Mouse (Mus musculus): ENCODE data around the gene Kcnq4. TPM values are rescaled to one million over a fixed set of nuclear protein-coding genes. Genes with fewer than 3 reads are reported as not detected.

Gene Kcnq4
- polyA plus RNA-seq, 1 experiment from 2014 or later: 4.5 TPM

DNA sequence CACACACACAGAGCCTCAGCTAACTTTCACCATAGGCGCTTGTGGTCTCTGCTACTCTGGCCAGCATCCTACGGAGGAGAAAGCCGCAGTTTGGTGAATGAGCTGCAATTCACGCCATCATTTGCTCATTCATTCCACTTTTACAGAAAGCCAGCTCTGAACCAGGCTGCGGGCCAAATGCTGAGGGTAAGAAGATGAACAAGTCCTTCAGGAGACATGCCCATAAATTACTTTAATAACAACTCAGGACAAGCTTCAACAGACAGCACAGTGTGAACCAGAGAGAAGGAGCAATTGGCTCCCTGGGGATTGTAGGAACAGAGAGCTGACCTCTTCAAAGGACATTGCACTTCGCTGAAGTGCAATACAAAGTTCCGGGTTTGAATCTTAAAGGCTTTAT, 82.6 kb downstream of the Kcnq4 start:
- H3K4me1 ChIP-seq: peaks cover 17% of the 10 kb centered on the region
- ATAC-seq (replicated peaks): no peak
- peak overlapping the region; percentile 99; the same call in 1 of the 2 replicates for H3K4me2 ChIP-seq
- H3K4me3 ChIP-seq: no peak overlapping the region
- WGBS: 65% methylated on average over 7 of the region's 7 CpGs
- H3K36me3 ChIP-seq (replicated peaks): no peaks in the 10 kb centered on the region
- H3K9me3 ChIP-seq: no peaks in the 10 kb centered on the region
- no peak overlapping the region for H3K9ac ChIP-seq
- no peak overlapping the region for H3K27ac ChIP-seq
- H3K27me3 ChIP-seq (replicated peaks): peaks cover 27% of the 10 kb centered on the region

DNA sequence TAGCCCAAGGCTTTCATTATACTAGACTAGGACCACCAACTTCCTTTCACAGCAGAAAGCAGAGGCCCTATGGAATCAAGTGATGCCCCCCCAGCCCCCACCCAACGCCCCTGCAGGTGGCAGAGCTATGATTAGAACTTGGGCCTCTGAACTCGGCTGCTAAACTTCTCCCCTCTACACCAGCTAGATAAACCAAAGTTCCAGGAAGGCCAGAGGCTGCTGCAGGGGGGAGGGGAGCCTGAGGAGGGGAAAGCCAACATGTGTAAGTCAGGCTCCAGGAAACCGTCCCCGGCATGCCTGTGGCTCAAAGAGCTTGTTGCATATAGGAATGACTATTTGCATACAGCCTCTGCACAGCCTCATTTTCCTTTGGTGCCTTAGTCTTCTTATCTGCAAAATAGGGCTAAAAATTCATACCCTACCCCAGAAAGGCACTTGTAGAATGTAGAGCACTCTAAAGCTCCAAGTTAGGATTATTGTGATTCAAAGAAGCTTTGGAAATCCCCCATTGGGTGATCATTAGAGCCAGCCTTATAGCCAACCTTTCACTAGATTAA, 83.2 kb downstream of the Kcnq4 start:
- H3K27me3 ChIP-seq (replicated peaks): peaks cover 27% of the 10 kb centered on the region

DNA sequence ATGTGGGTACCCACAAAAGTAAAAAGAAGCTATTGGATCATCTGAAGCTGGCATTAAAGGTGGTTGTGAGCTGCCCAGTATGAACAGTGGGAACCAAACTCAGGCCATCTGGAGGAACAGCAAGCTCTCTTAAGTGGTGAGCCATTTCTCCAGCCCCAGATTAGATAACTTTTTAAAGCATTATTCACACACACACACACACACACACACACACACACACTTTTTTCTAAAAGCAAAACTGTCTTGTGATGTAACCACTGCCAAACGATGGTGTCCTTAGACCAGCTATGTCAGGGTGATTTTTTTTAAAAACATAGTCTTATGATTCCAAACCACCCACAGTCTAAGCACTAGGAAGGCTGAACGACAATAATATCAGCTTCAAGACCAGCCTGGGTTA, 83.8 kb downstream of the Kcnq4 start:
- 84% methylated on average over 2 of the region's 2 CpGs for WGBS
- no peak overlapping the region for H3K9ac ChIP-seq
- ATAC-seq (replicated peaks): no peak
- no peaks in the 10 kb centered on the region for H3K9me3 ChIP-seq
- H3K4me3 ChIP-seq: no peak overlapping the region
- no peaks in the 10 kb centered on the region for H3K36me3 ChIP-seq (replicated peaks)
- no peak overlapping the region for H3K27ac ChIP-seq
- peaks cover 27% of the 10 kb centered on the region for H3K27me3 ChIP-seq (replicated peaks)
- H3K4me1 ChIP-seq: peaks cover 17% of the 10 kb centered on the region
- no peak overlapping the region for H3K4me2 ChIP-seq

More for the DNA sequence above, 83.2 kb downstream of the Kcnq4 start:
- Histone ChIP-seq H3K36me3 (replicated peaks) (no peaks in the 10 kb centered on the region), H3K27ac (no peak overlapping the region), H3K9ac (no peak overlapping the region), H3K4me3 (no peak overlapping the region), H3K4me2 (no peak overlapping the region), H3K4me1 (peaks cover 17% of the 10 kb centered on the region), H3K9me3 (no peaks in the 10 kb centered on the region)
- no peak for ATAC-seq (replicated peaks)
- 42% methylated on average over 4 of the region's 4 CpGs for WGBS

DNA sequence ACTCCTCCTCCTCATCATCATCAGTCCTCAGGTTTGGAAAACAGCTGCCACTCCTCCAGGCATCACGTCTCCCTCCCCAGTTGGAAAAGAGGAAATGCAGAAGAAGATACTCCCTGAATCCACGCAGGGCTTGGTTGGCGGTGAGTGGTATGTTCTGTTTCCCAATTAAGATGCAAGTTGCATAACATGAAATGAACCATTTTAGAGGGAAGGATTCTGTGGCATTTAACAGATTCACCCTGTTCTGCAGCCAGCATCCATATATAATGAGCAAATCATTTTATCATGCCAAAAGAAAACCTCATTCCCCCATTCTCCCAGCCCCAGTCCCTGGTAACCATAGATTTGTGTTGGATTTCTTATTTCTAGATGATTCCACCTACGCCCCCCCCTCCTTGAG, 87.9 kb downstream of the Kcnq4 start:
- Histone ChIP-seq H3K36me3 (replicated peaks) (no peaks in the 10 kb centered on the region), H3K4me1 (no peaks in the 10 kb centered on the region), H3K27ac (no peak overlapping the region), H3K27me3 (replicated peaks) (0 out of 2 replicates have a peak, but pooled peaks cover 3% of the 10 kb centered on the region), H3K9me3 (no peaks in the 10 kb centered on the region), H3K4me2 (no peak overlapping the region), H3K9ac (no peak overlapping the region), H3K4me3 (no peak overlapping the region)
- WGBS: 75% methylated on average over 4 of the region's 4 CpGs
- no peak for ATAC-seq (replicated peaks)

DNA sequence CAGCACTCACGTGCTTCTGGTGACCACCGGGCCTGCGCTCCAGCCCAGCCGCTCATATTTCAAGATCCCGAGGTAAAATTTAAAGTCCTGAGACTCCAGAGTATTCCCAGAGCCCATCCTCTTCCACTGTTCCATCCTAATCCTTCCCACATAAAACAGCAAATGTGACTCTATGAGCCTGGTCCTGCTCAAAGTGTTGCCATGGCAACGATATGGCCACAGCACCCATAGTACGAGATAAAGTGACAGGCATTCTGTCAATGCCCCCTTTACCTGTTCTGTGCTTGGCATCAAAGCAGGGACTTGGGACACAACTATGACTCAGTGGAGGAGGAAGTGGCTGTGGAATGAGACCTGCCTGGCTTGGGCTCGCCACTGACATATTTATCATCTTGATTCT, 92.5 kb downstream of the Kcnq4 start:
- Histone ChIP-seq H3K27ac (no peak overlapping the region), H3K4me1 (no peaks in the 10 kb centered on the region), H3K27me3 (replicated peaks) (no peaks in the 10 kb centered on the region), H3K9me3 (no peaks in the 10 kb centered on the region), H3K4me3 (no peak overlapping the region), H3K36me3 (replicated peaks) (no peaks in the 10 kb centered on the region), H3K4me2 (no peak overlapping the region), H3K9ac (no peak overlapping the region)
- WGBS: 77% methylated on average over 8 of the region's 8 CpGs
- ATAC-seq (replicated peaks): peak; percentile 58

DNA sequence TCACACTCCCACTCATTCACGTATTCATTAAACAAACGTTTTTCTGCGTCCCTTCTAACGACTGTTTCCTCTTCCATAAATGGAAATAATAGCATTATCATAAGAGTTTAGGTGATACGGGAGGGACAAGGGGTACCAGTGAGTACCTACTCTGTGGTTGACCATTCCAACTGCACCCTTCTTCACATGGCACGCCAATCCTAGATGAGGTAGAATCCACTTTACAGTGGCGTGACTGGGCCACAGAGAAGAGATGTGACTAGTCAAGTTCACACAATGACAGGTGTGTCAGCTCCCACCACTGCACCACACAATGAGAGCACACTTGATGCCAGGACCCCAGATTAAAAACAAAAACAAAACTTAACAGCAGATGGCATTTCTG, 98.2 kb downstream of the Kcnq4 start:
- Histone ChIP-seq H3K4me1 (peaks cover 5% of the 10 kb centered on the region), H3K4me2 (peak overlapping the region; percentile 92), H3K9ac (peak overlapping the region; percentile 66), H3K27me3 (replicated peaks) (peaks cover 11% of the 10 kb centered on the region; the same call in 1 of the 2 replicates), H3K27ac (no peak overlapping the region), H3K9me3 (no peaks in the 10 kb centered on the region), H3K36me3 (replicated peaks) (no peaks in the 10 kb centered on the region), H3K4me3 (peak overlapping the region; percentile 58)
- 22% methylated on average over 7 of the region's 7 CpGs for WGBS
- ATAC-seq (replicated peaks): peak; percentile 38; the same call in 1 of the 2 replicates

DNA sequence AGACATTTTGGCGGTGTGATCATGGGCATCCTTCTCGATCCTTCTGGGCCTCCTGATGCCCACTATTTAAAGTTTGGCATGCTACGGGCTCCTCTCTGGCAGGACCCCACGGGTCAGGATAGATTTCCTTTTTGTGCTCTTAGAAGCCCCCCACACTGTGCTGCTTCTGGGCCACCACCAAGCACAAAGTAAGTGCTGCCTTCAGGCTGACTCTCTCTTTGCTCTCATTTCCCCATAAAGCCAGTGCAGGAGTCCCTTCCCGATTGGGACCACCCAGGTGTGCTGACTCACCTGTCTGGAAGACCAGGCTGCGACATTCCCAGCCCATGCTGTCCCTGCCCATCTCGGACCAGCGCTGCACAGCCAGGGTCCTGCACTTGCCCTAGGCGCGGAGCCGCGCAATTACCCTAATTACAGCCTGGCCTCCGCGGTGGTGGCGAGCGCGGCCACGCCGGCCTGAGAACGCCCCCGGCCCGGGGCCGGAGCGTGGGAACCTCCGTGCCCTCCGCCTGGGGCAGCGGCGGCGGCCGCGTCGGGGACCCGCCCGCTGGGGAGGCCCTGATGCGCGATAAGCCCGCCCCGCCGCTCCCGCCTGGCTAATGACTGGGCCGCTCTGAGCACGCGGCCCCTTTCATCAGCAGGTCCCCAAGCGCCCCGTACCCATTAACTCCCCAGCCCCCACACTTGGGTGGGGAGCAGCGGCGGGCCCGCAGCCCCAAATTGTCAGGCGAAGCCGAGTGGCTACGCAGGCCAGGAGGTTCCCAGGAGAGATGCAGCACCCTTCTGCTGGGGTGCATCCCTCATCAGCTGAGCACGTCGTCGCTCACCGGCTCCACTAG, 98.8 kb downstream of the Kcnq4 start:
- H3K4me3 ChIP-seq: peak overlapping the region; percentile 58
- H3K27me3 ChIP-seq (replicated peaks): peaks cover 11% of the 10 kb centered on the region; the same call in 1 of the 2 replicates
- H3K27ac ChIP-seq: no peak overlapping the region
- peak; percentile 85 for ATAC-seq (replicated peaks)
- H3K4me1 ChIP-seq: peaks cover 5% of the 10 kb centered on the region
- H3K9me3 ChIP-seq: no peaks in the 10 kb centered on the region
- WGBS: 4% methylated on average over 55 of the region's 55 CpGs
- peak overlapping the region; percentile 92 for H3K4me2 ChIP-seq
- no peaks in the 10 kb centered on the region for H3K36me3 ChIP-seq (replicated peaks)
- H3K9ac ChIP-seq: peak overlapping the region; percentile 66

MicroRNAs encoded within 50 kb of the gene (microRNA counts, 519-probe panel; counts per million panel counts)
- 2,480 counts per million, percentile 49 among the panel's probes with 10 or more counts for microRNA mmu-miR-30e

Small RNA genes within 50 kb of the gene (microRNA-seq; reads per million reads assigned to microRNA genes)
- gene Mir30c-1 (73.6 reads per million, percentile 52 among the genes with 10 or more reads in this experiment), gene Mir30e (not detected), gene Mir30f (not detected)

Other genes starting within 250 kb of the Kcnq4 start
- gene Slfnl1, start 216.4 kb downstream of the Kcnq4 start, polyA plus RNA-seq (2015; fragmentation: Nextera tagmentation; extraction: Ambion mirVana): not detected in 2 replicates
- 70.9 and 78.4 TPM in 2 replicates for gene Ctps, start 178.3 kb downstream of the Kcnq4 start, polyA plus RNA-seq (2015; fragmentation: Nextera tagmentation; extraction: Ambion mirVana)
- not detected in 2 replicates for gene Gm8439, start 159.9 kb downstream of the Kcnq4 start, polyA plus RNA-seq (2015; fragmentation: Nextera tagmentation; extraction: Ambion mirVana)
- 0.53 and 0.82 TPM in 2 replicates for gene Cited4, start 82.0 kb downstream of the Kcnq4 start, polyA plus RNA-seq (2015; fragmentation: Nextera tagmentation; extraction: Ambion mirVana)
- gene Nfyc, start 83.0 kb upstream of the Kcnq4 start, polyA plus RNA-seq (2015; fragmentation: Nextera tagmentation; extraction: Ambion mirVana): 79.2 and 81.6 TPM in 2 replicates
- gene Rims3, start 106.2 kb upstream of the Kcnq4 start, polyA plus RNA-seq (2015; fragmentation: Nextera tagmentation; extraction: Ambion mirVana): 25.4 and 27.0 TPM in 2 replicates
- 37.3 and 39.1 TPM in 2 replicates for gene Exo5, start 176.4 kb upstream of the Kcnq4 start, polyA plus RNA-seq (2015; fragmentation: Nextera tagmentation; extraction: Ambion mirVana)
- 7.9 and 8.5 TPM in 2 replicates for gene Zfp69, start 203.1 kb upstream of the Kcnq4 start, polyA plus RNA-seq (2015; fragmentation: Nextera tagmentation; extraction: Ambion mirVana)